Mouse (Mus musculus): Measurements from ENCODE around the gene Tapbpl. TPM values are rescaled to one million over a fixed set of nuclear protein-coding genes. Genes with fewer than 3 reads are reported as not detected.
"Not testable (repeated sequence)": the region's sequence is repeated elsewhere in the genome, so short reads cannot be mapped to it uniquely, and the experiment has no call there.

The Tapbpl gene
- 2.8 and 3.5 TPM in 2 replicates for polyA plus RNA-seq (2015; fragmentation: Nextera tagmentation; extraction: Ambion mirVana)

DNA sequence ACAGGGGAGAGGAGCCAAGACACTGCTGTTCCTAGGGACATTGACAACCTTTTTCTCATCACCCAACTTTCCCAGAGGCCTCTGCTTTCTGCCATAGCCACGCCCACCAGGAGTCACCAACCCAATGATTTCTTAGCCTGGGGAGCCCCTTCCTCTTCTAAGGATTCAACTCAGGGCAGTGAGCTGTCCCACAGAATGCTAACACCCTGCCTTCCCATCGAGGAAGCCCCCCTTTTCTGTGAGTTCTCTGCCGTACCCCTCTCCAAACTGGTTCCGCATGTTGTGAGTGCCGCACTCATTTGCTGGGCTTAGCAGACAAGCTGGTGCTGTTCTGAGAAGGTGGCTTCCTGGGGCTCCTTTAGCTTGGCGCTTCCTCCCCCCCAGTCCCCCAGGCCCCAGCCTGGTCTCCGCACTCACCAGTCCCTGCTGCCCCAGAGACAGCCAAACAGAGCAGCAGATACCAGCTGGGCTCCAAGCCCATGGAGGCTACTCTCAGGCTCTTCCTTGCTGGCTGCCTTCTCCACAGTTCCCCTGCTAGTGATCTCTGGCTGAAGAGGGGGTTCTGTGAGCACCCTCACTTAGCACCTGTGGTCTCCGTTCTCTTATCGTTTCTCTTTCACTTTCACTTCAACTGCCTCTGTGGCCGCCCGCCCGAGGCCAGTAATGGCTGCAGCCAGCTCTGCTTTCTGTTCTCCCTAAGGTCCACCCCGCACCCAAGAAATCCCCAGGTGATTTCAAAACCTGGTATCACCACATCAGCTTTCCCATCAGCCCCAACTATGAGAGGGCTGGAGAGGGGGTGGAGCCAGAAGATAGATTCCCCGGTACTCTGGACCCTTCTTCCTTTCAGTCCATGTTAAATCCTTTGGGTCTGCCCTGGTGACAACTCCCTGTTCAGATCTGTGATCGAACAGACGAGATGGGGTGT, at the start of gene Tapbpl:
Tapbpl (minus strand) TSS at position 744 of the 928 bp plus-strand sequence.
- Histone ChIP-seq H3K27ac (peak within 1 kb of the TSS; percentile 77), H3K9me3 (no peaks in the 10 kb centered on the region), H3K9ac (peak within 1 kb of the TSS; percentile 76), H3K27me3 (no peaks in the 10 kb centered on the region), H3K4me3 (peak within 1 kb of the TSS; percentile 52), H3K4me1 (peaks cover 19% of the 10 kb centered on the region), H3K36me3 (no peaks in the 10 kb centered on the region), H3K4me2 (peak within 1 kb of the TSS; percentile 92)
- ATAC-seq (ENCODE audit: insufficient number of reproducible peaks, insufficient read depth, low FRiP score, low TSS enrichment, low read depth): no peak; the same call in 1 of the 2 replicates
- 8% methylated on average over 16 of the region's 16 CpGs for WGBS

DNA sequence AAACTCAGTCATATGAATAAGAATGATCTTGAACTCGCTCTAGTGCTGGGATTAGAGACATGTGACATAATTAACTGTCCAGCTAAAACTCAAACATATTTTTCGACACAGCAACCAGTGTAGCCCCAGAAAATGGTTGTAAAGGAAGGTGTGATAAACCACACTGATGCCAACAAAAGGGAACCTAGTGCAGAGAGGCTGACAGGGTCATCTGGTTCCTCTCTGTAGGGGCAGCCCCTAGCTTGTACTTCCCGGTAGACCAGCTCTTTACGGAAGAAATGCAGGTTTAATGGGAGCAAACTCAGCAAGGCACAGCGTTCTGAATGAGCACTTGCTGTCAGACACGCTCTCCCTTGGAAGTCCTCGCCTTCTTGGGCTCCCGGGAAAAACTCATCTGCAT, 48.1 kb upstream of the Tapbpl start:
- H3K27me3 ChIP-seq: no peaks in the 10 kb centered on the region
- no peak for ATAC-seq (ENCODE audit: insufficient number of reproducible peaks, insufficient read depth, low FRiP score, low TSS enrichment, low read depth)
- 66% methylated on average over 8 of the region's 8 CpGs for WGBS
- no peak overlapping the region for H3K4me2 ChIP-seq
- no peaks in the 10 kb centered on the region for H3K9me3 ChIP-seq
- no peak overlapping the region for H3K9ac ChIP-seq
- no peaks in the 10 kb centered on the region for H3K4me1 ChIP-seq
- H3K36me3 ChIP-seq: no peaks in the 10 kb centered on the region
- H3K27ac ChIP-seq: no peak overlapping the region
- no peak overlapping the region for H3K4me3 ChIP-seq

DNA sequence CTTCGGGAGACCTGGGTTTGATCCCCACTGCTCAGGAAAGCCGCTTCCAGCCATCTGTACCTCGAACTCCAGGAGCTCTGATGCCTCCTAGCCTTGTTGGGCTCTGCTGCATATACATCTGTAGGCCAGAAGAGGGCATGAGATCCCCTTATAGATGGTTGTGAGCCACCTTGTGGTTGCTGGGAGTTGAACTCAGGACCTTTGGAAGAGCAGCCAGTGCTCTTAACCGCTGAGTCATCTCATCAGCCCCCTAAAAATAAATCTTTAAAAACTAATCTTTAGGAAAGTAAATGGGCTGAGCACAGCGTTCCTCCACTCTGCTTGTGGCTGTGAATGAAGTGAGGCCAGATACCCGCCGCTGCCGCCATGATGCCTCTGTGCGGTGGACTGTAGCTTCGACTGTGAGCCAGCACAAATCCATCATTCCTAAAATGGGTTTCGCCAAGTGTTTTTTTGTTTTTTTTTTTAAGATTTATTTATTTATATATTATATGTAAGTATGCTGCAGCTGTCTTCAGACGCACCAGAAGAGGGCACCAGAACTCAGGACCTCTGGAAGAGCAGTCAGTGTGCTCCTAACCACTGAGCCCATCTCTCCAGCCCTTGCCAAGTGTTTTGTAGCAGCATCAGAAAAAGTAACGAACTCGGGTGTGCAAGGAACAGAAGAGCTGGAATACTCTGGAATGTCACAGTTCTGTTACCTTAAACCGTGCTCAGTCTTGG, 43.3 kb upstream of the Tapbpl start:
- Histone ChIP-seq H3K4me1 (peaks cover 8% of the 10 kb centered on the region; the same call in 1 of the 2 replicates), H3K27ac (no peak overlapping the region), H3K36me3 (no peaks in the 10 kb centered on the region), H3K4me2 (no peak overlapping the region), H3K9ac (no peak overlapping the region), H3K4me3 (no peak overlapping the region), H3K9me3 (no peaks in the 10 kb centered on the region), H3K27me3 (no peaks in the 10 kb centered on the region)
- WGBS: 59% methylated on average over 15 of the region's 15 CpGs
- ATAC-seq (ENCODE audit: insufficient number of reproducible peaks, insufficient read depth, low FRiP score, low TSS enrichment, low read depth): no peak

DNA sequence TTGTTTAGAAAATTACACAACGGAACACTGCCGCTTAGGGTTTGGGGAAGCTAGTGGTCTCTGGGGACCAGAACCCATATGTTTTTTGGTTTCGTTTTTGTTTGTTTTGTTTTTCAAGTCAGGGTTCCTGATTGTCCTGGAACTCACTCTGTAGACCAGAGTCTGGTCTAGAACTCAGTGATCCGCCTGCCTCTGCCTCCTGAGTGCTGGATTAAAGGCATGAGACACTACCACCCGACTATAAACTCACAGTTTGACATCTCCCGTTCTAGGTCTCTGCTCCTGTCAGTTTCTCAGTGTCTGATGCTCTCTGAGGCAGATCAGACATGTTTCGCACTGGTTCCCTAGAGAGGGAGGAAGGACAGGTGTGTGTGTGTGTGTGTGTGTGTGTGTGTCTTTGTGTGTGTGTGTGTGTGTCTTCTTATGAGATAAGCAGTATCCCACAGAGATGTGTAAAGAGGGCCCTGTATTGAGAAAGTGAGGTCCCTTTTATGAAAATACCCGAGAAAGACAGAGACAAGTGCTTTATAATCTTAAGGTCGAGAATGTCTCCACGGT, 40.6 kb upstream of the Tapbpl start:
- ATAC-seq (ENCODE audit: insufficient number of reproducible peaks, insufficient read depth, low FRiP score, low TSS enrichment, low read depth): no peak
- H3K27me3 ChIP-seq: no peaks in the 10 kb centered on the region
- no peaks in the 10 kb centered on the region for H3K9me3 ChIP-seq
- H3K4me2 ChIP-seq: no peak overlapping the region
- peaks cover 8% of the 10 kb centered on the region; the same call in 1 of the 2 replicates for H3K4me1 ChIP-seq
- 71% methylated on average over 10 of the region's 10 CpGs for WGBS
- H3K4me3 ChIP-seq: no peak overlapping the region
- no peak overlapping the region for H3K9ac ChIP-seq
- H3K36me3 ChIP-seq: no peaks in the 10 kb centered on the region
- H3K27ac ChIP-seq: no peak overlapping the region

DNA sequence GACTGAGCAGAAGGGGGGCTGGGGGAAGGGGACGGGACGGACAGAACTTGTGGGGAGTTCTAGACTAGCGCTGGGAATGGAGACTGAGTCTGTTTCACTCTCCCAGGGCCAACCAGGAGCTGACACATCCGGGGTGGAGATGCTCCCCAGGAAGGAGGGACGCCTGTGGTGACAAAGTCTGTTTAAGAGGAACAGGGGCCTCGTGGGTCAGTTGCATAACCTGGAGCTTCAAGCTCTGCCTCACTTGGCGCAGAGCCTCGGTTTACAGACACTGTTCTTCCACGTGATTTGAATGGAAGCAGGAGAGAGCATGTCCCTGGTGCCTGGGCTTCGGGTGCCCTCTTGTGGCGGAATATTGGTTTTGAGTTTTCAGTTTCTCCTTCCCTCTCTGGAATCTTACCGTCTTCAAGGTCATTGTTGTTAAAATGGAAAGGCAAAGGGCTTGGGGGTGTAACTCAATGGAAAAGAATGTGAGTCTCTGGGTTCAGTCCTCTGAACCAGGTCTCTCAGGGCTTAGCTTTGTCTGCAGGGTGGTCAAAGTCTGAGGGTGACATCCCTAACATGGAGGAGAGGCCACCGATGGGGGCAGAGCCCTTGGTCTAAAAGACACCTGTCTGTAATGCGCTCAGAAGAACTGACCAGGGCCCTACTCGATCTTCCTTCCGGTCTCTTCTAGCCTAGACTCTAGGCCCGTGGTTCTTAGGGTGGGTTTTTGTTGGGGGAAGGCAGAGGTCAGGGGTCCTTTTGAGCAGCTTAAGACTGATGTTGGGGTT, 40.0 kb upstream of the Tapbpl start:
- Histone ChIP-seq H3K27ac (no peak overlapping the region), H3K4me1 (peaks cover 8% of the 10 kb centered on the region; the same call in 1 of the 2 replicates), H3K36me3 (no peaks in the 10 kb centered on the region), H3K9me3 (no peaks in the 10 kb centered on the region), H3K4me2 (peak overlapping the region; percentile 56), H3K9ac (peak overlapping the region; percentile 65), H3K27me3 (no peaks in the 10 kb centered on the region), H3K4me3 (peak overlapping the region; percentile 25)
- ATAC-seq (ENCODE audit: insufficient number of reproducible peaks, insufficient read depth, low FRiP score, low TSS enrichment, low read depth): peak; percentile 72; the same call in 1 of the 2 replicates
- 19% methylated on average over 17 of the region's 17 CpGs for WGBS

DNA sequence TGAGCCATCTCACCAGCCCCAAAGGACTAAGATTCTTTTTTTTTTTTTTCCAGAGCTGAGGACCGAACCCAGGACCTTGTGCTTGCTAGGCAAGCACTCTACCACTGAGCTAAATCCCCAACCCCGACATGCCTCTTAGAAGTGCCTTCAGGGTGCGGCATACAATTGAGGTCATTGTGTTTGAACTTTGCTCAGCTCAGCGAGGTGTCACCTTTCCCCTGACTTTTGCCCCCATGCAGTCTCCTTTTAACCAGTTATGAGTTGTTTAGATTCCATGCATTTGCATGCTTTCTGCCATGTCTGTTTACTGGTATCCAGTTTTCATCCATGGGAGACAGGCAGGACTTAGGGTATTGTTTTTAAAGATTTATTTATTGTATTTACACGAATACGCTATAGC, 37.1 kb upstream of the Tapbpl start:
- 31% methylated on average over 6 of the region's 6 CpGs for WGBS
- Histone ChIP-seq H3K9me3 (no peaks in the 10 kb centered on the region), H3K9ac (no peak overlapping the region), H3K27me3 (no peaks in the 10 kb centered on the region), H3K4me2 (no peak overlapping the region), H3K4me1 (peaks cover 8% of the 10 kb centered on the region; the same call in 1 of the 2 replicates), H3K27ac (no peak overlapping the region), H3K4me3 (no peak overlapping the region), H3K36me3 (no peaks in the 10 kb centered on the region)
- ATAC-seq (ENCODE audit: insufficient number of reproducible peaks, insufficient read depth, low FRiP score, low TSS enrichment, low read depth): no peak

DNA sequence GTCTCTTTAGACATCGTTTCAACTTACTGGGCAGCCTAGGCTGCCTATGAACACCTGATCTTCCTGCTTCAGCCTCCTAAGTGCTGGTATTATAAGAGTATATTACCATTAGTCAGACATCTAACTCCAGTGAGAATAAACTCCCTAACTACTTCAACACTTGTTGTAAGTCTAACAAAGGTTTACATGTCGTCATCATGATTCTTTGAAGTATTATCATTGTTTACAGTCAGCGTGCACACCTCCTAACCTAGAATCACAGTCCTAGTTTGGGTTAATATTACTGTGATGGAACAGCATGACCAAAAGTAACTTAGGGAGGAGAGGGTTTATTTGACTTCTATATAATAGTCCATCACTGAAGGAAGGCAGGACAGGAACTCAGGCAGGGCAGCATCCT, 35.8 kb upstream of the Tapbpl start:
- H3K4me1 ChIP-seq: peaks cover 8% of the 10 kb centered on the region; the same call in 1 of the 2 replicates
- no peak overlapping the region for H3K27ac ChIP-seq
- WGBS: 80% methylated on average over 3 of the region's 3 CpGs
- ATAC-seq (ENCODE audit: insufficient number of reproducible peaks, insufficient read depth, low FRiP score, low TSS enrichment, low read depth): no peak
- H3K27me3 ChIP-seq: no peaks in the 10 kb centered on the region
- H3K36me3 ChIP-seq: no peaks in the 10 kb centered on the region
- H3K9ac ChIP-seq: no peak overlapping the region
- no peak overlapping the region for H3K4me3 ChIP-seq
- H3K4me2 ChIP-seq: no peak overlapping the region
- H3K9me3 ChIP-seq: no peaks in the 10 kb centered on the region

DNA sequence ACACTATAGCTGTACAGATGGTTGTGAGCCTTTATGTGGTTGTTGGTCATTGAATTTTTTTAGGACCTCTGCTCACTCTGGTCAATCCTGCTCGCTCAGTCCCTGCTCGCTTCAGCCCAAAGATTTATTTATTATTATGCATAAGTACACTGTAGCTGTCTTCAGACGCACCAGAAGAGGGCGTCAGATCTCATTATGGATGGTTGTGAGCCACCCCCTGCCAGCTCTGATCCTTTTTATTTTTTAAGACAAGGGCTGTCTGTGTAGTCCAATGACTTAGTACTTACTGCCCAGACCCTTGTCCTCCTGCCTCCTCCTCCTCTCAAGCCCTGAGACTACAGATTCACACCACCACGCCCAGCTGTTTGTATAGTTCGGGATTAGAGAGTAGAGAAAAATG, 34.9 kb upstream of the Tapbpl start:
- not testable (repeated sequence) for H3K36me3 ChIP-seq; ATAC-seq (ENCODE audit: insufficient number of reproducible peaks, insufficient read depth, low FRiP score, low TSS enrichment, low read depth); H3K27me3 ChIP-seq; H3K27ac ChIP-seq; H3K4me1 ChIP-seq; H3K4me3 ChIP-seq; H3K4me2 ChIP-seq; H3K9ac ChIP-seq; H3K9me3 ChIP-seq
- WGBS: 70% methylated on average over 6 of the region's 6 CpGs

DNA sequence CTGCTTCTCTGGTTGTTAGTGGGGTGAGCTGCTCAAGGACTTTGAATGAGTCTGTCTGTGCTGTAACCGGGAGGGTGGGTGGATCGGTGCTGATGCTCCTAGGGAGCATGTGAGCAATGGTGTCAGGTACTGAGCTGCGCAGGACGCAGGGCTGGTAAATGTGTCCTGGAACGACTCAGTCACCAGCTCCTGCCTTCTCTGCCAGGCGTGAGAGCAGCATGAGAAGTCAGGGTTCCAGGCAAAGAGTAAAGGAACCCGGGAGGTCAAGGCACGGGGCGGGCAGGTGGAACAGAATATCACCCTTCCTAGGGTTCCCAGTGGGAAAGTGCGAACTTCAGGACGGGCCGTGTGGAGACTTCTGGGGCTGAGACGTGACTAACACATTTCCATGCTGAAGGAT, 34.4 kb upstream of the Tapbpl start:
- Histone ChIP-seq H3K4me2 (no peak overlapping the region), H3K4me1 (no peaks in the 10 kb centered on the region), H3K9me3 (no peaks in the 10 kb centered on the region), H3K27ac (no peak overlapping the region), H3K36me3 (no peaks in the 10 kb centered on the region), H3K4me3 (no peak overlapping the region), H3K9ac (no peak overlapping the region), H3K27me3 (no peaks in the 10 kb centered on the region)
- 79% methylated on average over 13 of the region's 13 CpGs for WGBS
- ATAC-seq (ENCODE audit: insufficient number of reproducible peaks, insufficient read depth, low FRiP score, low TSS enrichment, low read depth): no peak

DNA sequence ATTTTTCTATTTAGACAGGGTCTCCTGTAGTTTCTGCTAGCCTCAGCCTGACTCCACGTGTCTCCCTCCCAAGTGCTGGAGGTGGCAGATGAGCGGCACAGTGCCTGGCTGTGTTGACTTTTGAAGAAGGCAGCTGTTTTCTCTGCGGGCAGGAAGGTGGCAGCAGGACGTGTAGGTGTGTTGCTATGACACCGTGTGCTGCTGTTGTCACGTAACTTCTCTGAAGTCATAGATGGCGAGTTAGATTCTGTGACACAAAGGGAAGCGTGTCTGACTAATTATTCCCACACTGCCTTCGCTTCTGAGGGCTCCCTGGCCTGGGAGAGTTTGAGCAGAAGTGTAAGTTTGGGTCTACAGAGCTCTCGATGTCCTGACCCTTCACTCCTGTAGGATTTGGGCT, 33.6 kb upstream of the Tapbpl start:
- ATAC-seq (ENCODE audit: insufficient number of reproducible peaks, insufficient read depth, low FRiP score, low TSS enrichment, low read depth): no peak
- Histone ChIP-seq H3K4me2 (no peak overlapping the region), H3K9ac (no peak overlapping the region), H3K4me3 (no peak overlapping the region), H3K36me3 (no peaks in the 10 kb centered on the region), H3K9me3 (no peaks in the 10 kb centered on the region), H3K27ac (no peak overlapping the region), H3K4me1 (no peaks in the 10 kb centered on the region), H3K27me3 (no peaks in the 10 kb centered on the region)
- WGBS: 62% methylated on average over 10 of the region's 10 CpGs

DNA sequence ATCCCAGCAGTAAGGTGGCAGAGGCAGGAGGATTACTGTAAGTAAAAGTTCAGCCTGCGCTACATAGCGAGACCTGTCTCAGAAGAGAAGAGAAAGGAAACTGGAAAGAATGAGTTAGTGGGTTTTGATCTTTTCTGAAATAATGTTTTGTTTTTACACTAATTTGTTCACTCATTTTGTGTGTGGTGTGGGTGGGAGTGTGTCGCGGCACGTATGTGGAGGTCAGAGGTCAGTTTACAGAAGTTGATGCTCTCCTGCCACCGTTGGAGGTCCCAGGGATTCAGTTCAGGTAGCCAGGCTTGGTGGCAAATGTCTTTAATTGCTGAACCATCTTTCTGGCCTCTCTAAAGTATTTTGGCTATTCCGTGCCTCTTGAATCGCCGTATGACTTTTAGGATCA, 32.6 kb upstream of the Tapbpl start:
- Histone ChIP-seq H3K4me1 (no peaks in the 10 kb centered on the region), H3K4me3 (no peak overlapping the region), H3K4me2 (no peak overlapping the region), H3K27ac (no peak overlapping the region), H3K27me3 (no peaks in the 10 kb centered on the region), H3K9ac (no peak overlapping the region), H3K36me3 (no peaks in the 10 kb centered on the region), H3K9me3 (no peaks in the 10 kb centered on the region)
- no peak for ATAC-seq (ENCODE audit: insufficient number of reproducible peaks, insufficient read depth, low FRiP score, low TSS enrichment, low read depth)
- 82% methylated on average over 9 of the region's 9 CpGs for WGBS

Measured in embryonic facial prominence, embryonic 13.5 days (tissue).